Mouse (Mus musculus) hindbrain, embryonic 10.5 days (tissue): ENCODE results near the gene Phb2. TPM values are rescaled to one million over a fixed set of nuclear protein-coding genes. Genes with fewer than 3 reads are reported as not detected.

ENCODE experiments used
- DNase-seq: peaks from one replicate; pipeline ENCODE4 v3.0.0-alpha.2; 2017; ENCODE audit warnings: low spot score
- H3K27ac ChIP-seq: fragments of 300-500 bp; sonication (generic); 2 replicates; pipeline ENCODE4 v1.5.1; 2016; ENCODE audit warnings: mild to moderate bottlenecking, moderate library complexity
- H3K27me3 ChIP-seq: fragments of 300-500 bp; sonication (generic); 2 replicates; pipeline ENCODE4 v1.6.1; 2016; ENCODE audit warnings: mild to moderate bottlenecking; ENCODE audit not compliant: poor library complexity, insufficient read depth, severe bottlenecking
- H3K36me3 ChIP-seq: fragments of 300-500 bp; sonication (generic); 2 replicates; pipeline ENCODE4 v1.6.1; 2016; ENCODE audit warnings: mild to moderate bottlenecking, moderate library complexity
- H3K4me1 ChIP-seq: fragments of 300-500 bp; sonication (generic); replicated peaks from 2 replicates; pipeline ENCODE4 v1.6.1; 2016; ENCODE audit warnings: mild to moderate bottlenecking
- H3K4me3 ChIP-seq: fragments of 300-500 bp; sonication (generic); 2 replicates; pipeline ENCODE4 v1.5.1; 2016; ENCODE audit warnings: mild to moderate bottlenecking, moderate library complexity
- H3K9me3 ChIP-seq: fragments of 300-500 bp; sonication (generic); 2 replicates; pipeline ENCODE4 v1.6.1; 2016; ENCODE audit warnings: mild to moderate bottlenecking, moderate library complexity
- WGBS: fragments of 180-500 bp; shearing (Covaris S2); methylation state at CpG from one replicate; pipeline ENCODE4 v1.1.7; 2016; 5-methylcytosine and 5-hydroxymethylcytosine counted together
- polyA plus RNA-seq: library from polyadenylated mRNA; unstranded; fragments of >200 nt; fragmentation: Nextera tagmentation; extraction: Ambion mirVana; gene quantifications from 2 replicates; pipeline ENCODE4 v1.2.1, GENCODE M21; 2016

The Phb2 gene
- polyA plus RNA-seq, 1 experiment from 2014 or later, result 410 TPM

DNA sequence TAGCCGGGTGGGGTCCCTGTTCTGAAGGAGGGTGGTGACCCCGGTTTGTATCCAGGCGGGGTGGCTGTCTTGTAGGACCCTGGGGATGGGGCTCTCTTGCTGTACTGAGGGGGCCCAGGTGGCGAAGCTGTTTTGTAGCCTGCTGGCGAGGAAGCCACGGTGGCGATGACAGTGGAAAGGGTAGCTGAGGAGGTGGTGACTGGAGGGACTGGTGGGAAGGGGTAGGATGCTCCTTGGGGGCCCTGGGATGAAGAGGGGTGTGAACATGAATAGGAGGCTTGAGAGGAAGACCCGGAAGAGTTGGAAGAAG is 34.1 kb downstream of the Phb2 start:
- H3K36me3 ChIP-seq, result peaks cover 75% of the 10 kb centered on the region
- H3K27me3 ChIP-seq, result no peaks in the 10 kb centered on the region
- peak overlapping the region; percentile 68 for H3K4me3 ChIP-seq
- 17% methylated on average over 8 of the region's 8 CpGs for WGBS
- no peak for DNase-seq
- peaks cover 47% of the 10 kb centered on the region for H3K4me1 ChIP-seq
- H3K27ac ChIP-seq, result peak overlapping the region; percentile 95
- no peaks in the 10 kb centered on the region for H3K9me3 ChIP-seq

DNA sequence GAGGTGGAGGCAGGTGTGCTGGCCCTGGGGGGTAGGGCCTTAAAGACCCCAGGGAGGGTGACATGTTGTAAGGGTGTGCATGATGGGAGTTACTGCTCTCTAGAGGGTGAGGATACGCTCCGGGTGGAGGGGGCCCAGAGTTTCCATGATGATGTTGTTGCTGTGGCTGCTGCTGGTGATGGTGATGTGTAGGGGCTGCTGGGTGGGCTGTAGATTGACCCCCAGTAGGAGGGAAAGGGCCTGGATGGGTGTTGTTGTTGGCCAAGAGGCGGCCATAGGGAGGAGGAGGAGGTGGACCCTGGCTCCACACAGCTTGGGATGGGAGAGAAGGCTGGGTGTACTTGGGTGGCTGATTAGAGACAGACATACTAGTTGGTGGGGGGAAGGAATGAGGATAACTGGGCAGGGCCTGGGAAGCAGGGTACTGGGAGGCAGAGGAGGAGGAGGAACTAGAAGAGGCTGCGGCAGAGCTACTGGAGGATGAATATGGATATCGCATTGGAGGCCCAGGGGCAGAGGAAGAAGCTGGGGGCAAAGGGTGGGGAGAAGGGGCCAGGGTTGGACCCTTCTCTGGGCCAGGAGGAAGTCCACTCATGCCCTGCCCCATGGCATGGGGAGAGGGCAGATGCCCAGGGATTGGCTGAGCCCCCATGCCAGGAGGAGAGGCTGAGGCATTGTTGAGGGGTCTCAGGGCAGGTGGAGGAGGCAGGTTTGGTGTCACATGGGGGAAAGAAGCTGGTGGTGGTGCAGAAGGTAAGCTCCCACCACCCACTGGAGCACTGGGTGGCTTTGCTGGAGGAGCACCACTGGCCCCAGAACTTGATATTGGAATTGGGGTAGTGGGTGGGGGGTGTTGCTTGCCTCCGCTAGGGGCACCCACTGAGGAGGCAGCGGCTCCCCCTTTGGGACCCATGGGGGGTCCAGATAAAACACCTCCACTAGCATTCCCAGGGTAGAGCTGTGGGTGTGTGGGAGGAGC is 34.8 kb downstream of the Phb2 start:
- peak overlapping the region; percentile 68 for H3K4me3 ChIP-seq
- no peaks in the 10 kb centered on the region for H3K9me3 ChIP-seq
- 87% methylated on average over 7 of the region's 7 CpGs for WGBS
- peaks cover 79% of the 10 kb centered on the region for H3K36me3 ChIP-seq
- DNase-seq, result no peak
- H3K27ac ChIP-seq, result peak overlapping the region; percentile 95
- H3K4me1 ChIP-seq, result peaks cover 41% of the 10 kb centered on the region
- no peaks in the 10 kb centered on the region for H3K27me3 ChIP-seq

DNA sequence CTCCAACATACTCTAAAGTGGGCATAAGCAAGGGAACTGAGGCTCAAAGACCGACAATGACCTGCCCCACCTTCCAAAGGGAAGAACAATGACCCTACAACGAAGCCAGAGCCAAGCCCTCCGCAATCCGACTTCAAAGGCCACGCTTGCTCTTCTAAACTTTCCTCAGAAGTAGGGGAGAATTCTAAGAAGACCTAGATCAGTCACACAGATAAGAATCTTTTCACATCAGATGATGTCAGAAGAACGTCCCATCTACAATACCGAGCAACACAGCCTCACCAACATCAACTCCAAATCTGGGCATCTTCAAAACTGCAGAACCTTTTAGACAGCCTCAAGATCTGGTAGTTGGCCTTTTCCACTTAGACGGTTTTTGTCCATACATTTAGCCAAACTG is 38.3 kb downstream of the Phb2 start:
- DNase-seq, result no peak
- H3K27ac ChIP-seq, result no peak overlapping the region
- H3K4me3 ChIP-seq, result no peak overlapping the region
- H3K4me1 ChIP-seq, result peaks cover 39% of the 10 kb centered on the region
- no peaks in the 10 kb centered on the region for H3K27me3 ChIP-seq
- 90% methylated on average over 8 of the region's 8 CpGs for WGBS
- H3K9me3 ChIP-seq, result no peaks in the 10 kb centered on the region
- peaks cover 64% of the 10 kb centered on the region for H3K36me3 ChIP-seq

DNA sequence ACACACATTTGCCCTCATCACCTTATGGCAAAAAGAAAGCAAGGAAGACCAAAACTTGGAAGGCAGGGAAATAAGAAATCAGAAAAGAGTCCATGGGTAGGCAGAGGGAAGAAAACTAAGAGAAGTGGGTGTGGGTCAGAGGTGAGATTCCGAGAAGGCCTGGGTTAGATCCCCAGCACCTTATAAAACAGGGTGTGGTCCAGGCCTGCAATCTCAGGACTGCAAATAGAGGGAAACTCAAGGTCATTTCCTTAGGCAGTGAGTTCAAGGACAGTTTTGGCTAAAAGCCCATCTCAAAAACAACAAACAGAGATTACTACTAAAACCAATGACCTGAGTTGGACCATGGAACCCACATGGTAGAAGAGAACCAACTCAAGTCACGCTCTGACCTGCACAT is 41.7 kb downstream of the Phb2 start:
- H3K27me3 ChIP-seq, result no peaks in the 10 kb centered on the region
- WGBS, result 92% methylated on average over 2 of the region's 2 CpGs
- H3K4me1 ChIP-seq, result peaks cover 41% of the 10 kb centered on the region
- H3K27ac ChIP-seq, result no peak overlapping the region
- no peak overlapping the region for H3K4me3 ChIP-seq
- no peak for DNase-seq
- no peaks in the 10 kb centered on the region for H3K9me3 ChIP-seq
- peaks cover 40% of the 10 kb centered on the region for H3K36me3 ChIP-seq

DNA sequence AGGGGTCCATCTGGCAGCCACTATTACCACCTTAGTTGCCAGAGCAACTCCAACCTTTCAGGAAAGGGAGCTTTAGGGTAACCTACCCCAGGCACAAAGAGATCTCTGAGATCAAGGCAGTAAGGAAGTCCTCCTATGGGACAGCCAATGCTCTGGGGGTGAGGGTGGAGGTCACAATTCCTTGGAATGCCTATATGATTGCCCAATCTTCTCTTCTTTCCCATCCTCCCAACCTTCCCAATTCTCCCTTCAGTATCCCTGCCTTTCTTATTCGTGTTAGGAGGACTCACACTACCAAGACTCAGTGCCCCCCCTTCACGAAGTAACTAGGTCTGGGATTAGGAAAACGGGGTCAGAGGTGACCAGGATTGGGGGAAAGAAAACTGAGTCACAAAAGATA is 43.2 kb downstream of the Phb2 start:
- WGBS, result 5% methylated on average over 3 of the region's 3 CpGs
- DNase-seq, result no peak

DNA sequence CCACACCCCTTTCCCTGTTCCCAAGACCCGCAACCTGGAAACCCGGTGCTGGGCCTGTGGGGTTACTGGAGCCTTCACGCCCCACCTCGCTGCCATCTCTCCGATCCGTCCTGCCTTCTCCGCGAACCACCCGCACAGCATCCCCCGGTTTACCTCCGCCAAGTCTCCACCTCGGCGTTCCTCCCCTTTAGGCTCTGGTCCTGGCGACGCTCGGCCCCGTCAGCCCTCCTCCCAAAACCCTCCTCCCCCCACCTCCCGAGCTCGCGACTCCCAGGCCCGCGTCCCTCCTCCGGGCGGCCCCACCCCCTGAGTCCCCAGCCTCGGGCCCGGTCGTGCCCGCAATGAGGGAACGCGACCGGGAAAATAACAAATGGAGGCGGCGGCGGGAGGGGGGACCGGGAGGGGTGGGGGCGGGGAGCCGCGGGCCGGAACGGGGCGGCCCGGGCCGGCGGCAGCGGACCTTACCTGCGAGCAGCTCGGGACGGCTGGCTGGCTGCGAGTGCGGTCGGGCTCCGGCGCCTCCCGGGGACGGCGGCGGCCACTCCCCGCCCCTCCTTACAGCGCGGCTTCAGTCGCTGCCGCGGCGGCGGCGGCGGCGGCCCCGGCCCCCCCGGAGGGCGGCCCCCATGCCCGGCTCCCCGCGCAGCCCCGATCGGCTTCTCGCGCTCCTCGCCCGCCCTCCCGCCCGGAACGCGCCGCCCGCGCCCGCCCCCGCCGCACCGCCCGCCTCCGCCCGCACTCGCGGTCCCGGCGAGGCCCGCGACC is 43.9 kb downstream of the Phb2 start, which contains the start of the genes Gm45234 and Atn1:
Gm45234 (minus strand) TSS at position 191 of the 765 bp plus-strand sequence.
Atn1 (minus strand) TSS at position 694 of the 765 bp plus-strand sequence.
- H3K27ac ChIP-seq, result peak within 1 kb of the TSS; percentile 98
- H3K4me1 ChIP-seq, result peaks cover 48% of the 10 kb centered on the region
- H3K9me3 ChIP-seq, result no peaks in the 10 kb centered on the region
- H3K36me3 ChIP-seq, result peaks cover 20% of the 10 kb centered on the region; the same call in 1 of the 2 replicates
- peak; percentile 79 for DNase-seq
- H3K4me3 ChIP-seq, result peak within 1 kb of the TSS; percentile 87
- H3K27me3 ChIP-seq, result peaks cover 5% of the 10 kb centered on the region; the same call in 1 of the 2 replicates
- under 1% methylated on average over 71 of the region's 100 CpGs for WGBS

More for the DNA sequence above, 43.2 kb downstream of the Phb2 start:
- H3K27me3 ChIP-seq, result peaks cover 4% of the 10 kb centered on the region; the same call in 1 of the 2 replicates
- peaks cover 25% of the 10 kb centered on the region for H3K36me3 ChIP-seq
- no peaks in the 10 kb centered on the region for H3K9me3 ChIP-seq
- peak overlapping the region; percentile 87 for H3K4me3 ChIP-seq
- H3K27ac ChIP-seq, result peak overlapping the region; percentile 98
- H3K4me1 ChIP-seq, result peaks cover 48% of the 10 kb centered on the region

DNA sequence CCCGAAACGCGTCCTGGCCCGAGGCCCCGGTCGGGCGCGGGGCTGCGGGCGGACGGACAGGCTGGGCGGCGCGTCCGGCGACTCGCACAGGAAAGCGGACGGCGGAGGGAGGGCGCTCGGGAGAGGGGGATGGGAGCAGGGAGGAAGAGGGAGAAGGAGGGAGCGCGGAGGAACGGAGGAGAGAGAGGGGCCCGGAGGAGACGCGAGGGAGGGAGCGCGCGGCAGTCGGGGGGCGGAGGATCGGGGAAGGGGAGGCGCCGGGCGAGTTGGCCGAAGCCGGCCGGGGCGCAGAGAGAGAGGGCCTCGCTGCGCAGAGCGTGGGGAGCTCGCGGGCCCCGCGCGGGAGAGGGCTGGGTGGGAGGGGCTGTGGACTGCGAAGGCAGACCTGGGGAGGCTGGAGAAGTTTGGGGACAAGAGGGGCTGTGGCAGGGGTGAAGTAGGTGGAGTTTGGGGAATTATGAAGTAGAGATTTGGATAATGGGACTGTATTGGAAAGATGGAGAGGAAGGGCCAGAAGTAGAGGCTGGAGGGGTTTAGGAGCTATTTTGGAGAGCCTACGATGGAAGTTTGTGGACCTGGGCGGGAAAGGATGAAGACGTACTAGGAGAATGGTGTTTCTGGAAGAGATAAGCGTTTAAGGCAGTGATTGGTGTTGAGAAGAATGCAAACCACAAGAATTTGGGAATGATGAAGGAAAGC is 44.7 kb downstream of the Phb2 start:
- no peaks in the 10 kb centered on the region for H3K9me3 ChIP-seq
- peaks cover 15% of the 10 kb centered on the region; the same call in 1 of the 2 replicates for H3K36me3 ChIP-seq
- peak overlapping the region; percentile 87 for H3K4me3 ChIP-seq
- peaks cover 10% of the 10 kb centered on the region; the same call in 1 of the 2 replicates for H3K27me3 ChIP-seq
- 1% methylated on average over 53 of the region's 54 CpGs for WGBS
- peak overlapping the region; percentile 98 for H3K27ac ChIP-seq
- DNase-seq, result peak; percentile 84
- peaks cover 48% of the 10 kb centered on the region for H3K4me1 ChIP-seq

DNA sequence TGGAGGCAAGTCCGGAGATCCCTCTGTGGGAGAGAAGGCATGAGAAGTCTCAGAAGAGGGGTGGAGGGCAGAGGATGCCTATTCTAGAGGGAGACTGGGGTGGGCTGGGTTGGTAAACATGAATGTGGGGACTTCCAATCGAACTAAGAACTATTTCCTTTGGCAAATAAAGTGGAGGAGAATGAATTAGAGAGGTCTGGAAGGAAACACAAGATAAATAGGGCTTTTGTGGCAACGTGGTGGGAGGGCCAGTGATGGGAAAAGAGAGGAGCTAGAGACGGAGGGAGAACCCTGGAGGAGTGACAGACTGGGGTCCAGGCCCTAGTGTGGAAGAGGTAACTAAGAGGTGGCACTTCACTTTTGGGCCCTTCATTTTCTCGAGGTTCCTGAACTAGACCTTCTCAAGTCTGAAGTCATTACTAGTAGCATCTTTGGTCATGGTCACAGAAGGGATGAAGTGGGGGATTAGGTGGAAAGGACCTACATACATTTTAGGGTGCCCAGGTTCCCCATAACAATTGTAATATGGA is 45.3 kb downstream of the Phb2 start:
- DNase-seq, result peak; percentile 24
- peak overlapping the region; percentile 98 for H3K27ac ChIP-seq
- no peaks in the 10 kb centered on the region for H3K9me3 ChIP-seq
- 5% methylated on average over 5 of the region's 5 CpGs for WGBS
- H3K36me3 ChIP-seq, result peaks cover 10% of the 10 kb centered on the region; the same call in 1 of the 2 replicates
- H3K4me3 ChIP-seq, result peak overlapping the region; percentile 87
- peaks cover 48% of the 10 kb centered on the region for H3K4me1 ChIP-seq
- H3K27me3 ChIP-seq, result peaks cover 12% of the 10 kb centered on the region

DNA sequence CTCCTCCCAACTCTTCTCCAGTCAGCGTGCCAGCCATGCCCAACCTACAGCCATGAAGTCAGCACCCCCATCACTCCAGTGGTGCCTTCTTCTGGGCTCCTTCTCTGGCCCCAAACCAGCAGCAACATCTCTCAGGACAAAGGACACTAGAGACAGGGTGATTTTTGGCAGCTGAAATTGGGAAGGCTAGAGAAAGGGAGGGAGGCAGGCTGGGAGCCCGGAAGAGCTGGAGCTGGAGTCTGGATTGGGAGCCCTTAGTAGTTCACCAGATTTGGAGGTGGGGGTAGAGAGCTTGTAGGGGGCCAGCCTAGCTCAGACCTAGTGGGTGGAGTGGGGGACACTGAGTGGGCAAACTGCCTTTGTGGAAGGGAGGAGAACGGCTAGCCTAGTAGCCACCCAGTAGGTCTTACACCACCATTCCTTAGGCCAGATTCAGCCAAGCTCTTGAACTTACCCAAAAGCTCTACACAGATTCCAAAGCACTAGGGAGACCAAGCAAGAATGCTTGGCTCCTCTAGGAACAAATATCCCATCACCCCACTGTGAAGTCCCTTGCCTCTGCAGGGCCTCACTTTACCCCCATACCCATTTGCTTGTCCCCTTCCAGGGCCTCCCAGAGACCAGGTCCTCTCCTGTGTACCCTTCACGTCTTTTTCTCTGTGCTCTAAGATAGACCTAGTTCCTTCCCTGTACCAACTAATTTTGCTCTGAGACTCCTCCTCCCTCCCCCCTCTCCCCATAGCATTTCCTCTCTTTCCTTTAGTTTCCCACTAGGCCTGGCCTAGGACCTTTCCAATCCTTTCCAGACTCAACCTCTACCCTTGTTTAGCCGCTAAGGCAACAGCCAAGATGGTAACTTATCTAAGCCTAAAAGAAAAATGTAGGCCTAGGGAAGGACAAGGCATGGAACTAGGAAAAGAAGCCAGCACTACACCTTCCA is 46.0 kb downstream of the Phb2 start:
- 20% methylated on average over 5 of the region's 5 CpGs for whole genome bisulfite sequencing
- Histone ChIP-seq H3K36me3 (peaks cover 6% of the 10 kb centered on the region; the same call in 1 of the 2 replicates), H3K4me1 (peaks cover 48% of the 10 kb centered on the region), H3K9me3 (no peaks in the 10 kb centered on the region), H3K27me3 (peaks cover 19% of the 10 kb centered on the region), H3K4me3 (peak overlapping the region; percentile 87), H3K27ac (peak overlapping the region; percentile 98)
- peak; percentile 70 for DNase-seq

DNA sequence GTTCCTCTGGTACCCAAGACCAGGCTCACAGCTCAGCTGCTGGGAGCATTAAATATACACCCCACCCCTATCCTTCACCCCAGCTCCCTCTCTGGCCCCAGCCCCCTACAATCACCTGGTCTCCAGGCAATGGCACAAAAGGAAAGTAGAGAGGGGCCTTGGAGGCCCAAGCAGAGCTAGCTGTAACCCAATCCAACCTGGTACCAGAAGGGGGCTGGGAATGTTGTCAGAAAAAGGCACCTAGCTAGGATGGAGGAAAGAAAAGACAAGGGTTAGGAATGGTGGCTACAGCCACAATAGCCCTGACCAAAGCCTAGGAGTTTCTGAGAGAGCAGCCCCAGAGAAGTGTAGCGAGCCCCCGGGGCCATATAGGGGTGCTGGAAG is 46.7 kb downstream of the Phb2 start:
- Histone ChIP-seq H3K36me3 (no peaks in the 10 kb centered on the region), H3K27me3 (peaks cover 26% of the 10 kb centered on the region), H3K9me3 (no peaks in the 10 kb centered on the region), H3K4me1 (peaks cover 49% of the 10 kb centered on the region), H3K4me3 (peak overlapping the region; percentile 87), H3K27ac (peak overlapping the region; percentile 98)
- WGBS, result 70% methylated on average over 2 of the region's 2 CpGs
- DNase-seq, result peak; percentile 11

DNA sequence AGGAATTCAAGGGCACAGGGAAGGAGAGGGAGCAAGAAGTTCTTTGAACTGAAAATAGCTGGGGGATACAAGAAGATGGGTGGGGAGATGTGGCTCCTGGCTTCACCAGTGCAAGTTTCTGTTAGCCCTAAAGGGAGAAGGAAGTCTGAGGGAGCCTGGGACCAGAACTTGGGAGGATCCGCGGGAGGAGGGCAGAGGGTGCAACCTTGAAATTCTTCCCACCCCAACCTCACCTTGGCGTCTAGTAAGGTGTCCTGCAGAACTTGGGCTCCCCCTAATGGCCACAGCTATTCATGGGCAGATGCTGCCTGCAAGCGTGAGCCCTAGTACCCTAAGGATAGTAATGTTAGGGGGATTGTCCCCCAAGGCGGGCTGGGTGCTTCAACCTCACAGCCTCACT is 47.1 kb downstream of the Phb2 start:
- peak overlapping the region; percentile 98 for H3K27ac ChIP-seq
- no peaks in the 10 kb centered on the region for H3K9me3 ChIP-seq
- H3K36me3 ChIP-seq, result no peaks in the 10 kb centered on the region
- H3K4me1 ChIP-seq, result peaks cover 45% of the 10 kb centered on the region
- peak overlapping the region; percentile 87 for H3K4me3 ChIP-seq
- 5% methylated on average over 5 of the region's 5 CpGs for WGBS
- peaks cover 30% of the 10 kb centered on the region for H3K27me3 ChIP-seq
- peak; percentile 83 for DNase-seq
